Mouse (Mus musculus): ENCODE results near the gene Crb1. TPM values are rescaled to one million over a fixed set of nuclear protein-coding genes. Genes with fewer than 3 reads are reported as not detected.

Gene Crb1
- polyA plus RNA-seq, 1 experiment from 2014 or later: 2.5 TPM

Other genes starting within 250 kb of the Crb1 start
- gene Zbtb41, start 45.2 kb upstream of the Crb1 start, polyA plus RNA-seq (2015; fragmentation: Nextera tagmentation; extraction: Ambion mirVana): 13.4 and 15.7 TPM in 2 replicates
- gene Aspm, start 77.7 kb upstream of the Crb1 start, polyA plus RNA-seq (2015; fragmentation: Nextera tagmentation; extraction: Ambion mirVana): 20.5 and 21.3 TPM in 2 replicates
- gene F13b, start 124.6 kb upstream of the Crb1 start, polyA plus RNA-seq (2015; fragmentation: Nextera tagmentation; extraction: Ambion mirVana): not detected in 2 replicates
- gene Cfhr1, start 183.2 kb upstream of the Crb1 start, polyA plus RNA-seq (2015; fragmentation: Nextera tagmentation; extraction: Ambion mirVana): not detected in 2 replicates